Mouse (Mus musculus): ENCODE measurements around the gene Vmn2r8. TPM values are rescaled to one million over a fixed set of nuclear protein-coding genes. Genes with fewer than 3 reads are reported as not detected.

The Vmn2r8 gene
- total RNA-seq, 1 experiment from 2014 or later, result not detected

Other genes with a start within 250 kb of the Vmn2r8 start
- gene Gak, start 179.1 kb downstream of the Vmn2r8 start, total RNA-seq (2017), result 91.3 and 96.3 TPM in 2 replicates
- gene Tmem175, start 179.1 kb downstream of the Vmn2r8 start, total RNA-seq (2017), result 16.2 and 23.0 TPM in 2 replicates
- gene Idua, start 148.5 kb downstream of the Vmn2r8 start, total RNA-seq (2017), result 8.6 and 10.9 TPM in 2 replicates
- gene Dgkq, start 139.2 kb downstream of the Vmn2r8 start, total RNA-seq (2017), result 4.7 and 23.1 TPM in 2 replicates
- gene Slc26a1, start 133.3 kb downstream of the Vmn2r8 start, total RNA-seq (2017), result 1.1 and 1.8 TPM in 2 replicates
- gene Fgfrl1, start 116.5 kb downstream of the Vmn2r8 start, total RNA-seq (2017), result 3.5 and 5.0 TPM in 2 replicates
- gene Rnf212, start 33.9 kb downstream of the Vmn2r8 start, total RNA-seq (2017), result not detected in 2 replicates
- gene Tmed11, start 13.5 kb downstream of the Vmn2r8 start, total RNA-seq (2017), result not detected in 2 replicates
- not detected in 2 replicates for gene Vmn2r9, start 43.8 kb upstream of the Vmn2r8 start, total RNA-seq (2017)
- gene Vmn2r10, start 197.7 kb upstream of the Vmn2r8 start, total RNA-seq (2017), result not detected in 2 replicates

Measured in hematopoietic stem cell, adult 5-6 weeks (primary cell).